Mouse (Mus musculus) ES-Bruce4 (cell line): ENCODE measurements at regions not wholly inside any gene's neighbourhood (a gene's known extent, or its start where the extent isn't known, plus 50 kb on each side); places are given as distances from the start of the nearest gene placed in this dataset.

Experiments used
- H3K27ac ChIP-seq: 2 replicates; pipeline ENCODE4 v1.5.1; 2012; ENCODE audit warnings: low read length, inconsistent platforms; ENCODE audit not compliant: insufficient read depth
- H3K27me3 ChIP-seq: 2 replicates; pipeline ENCODE4 v1.6.1; 2012; ENCODE audit warnings: mild to moderate bottlenecking, low read length, inconsistent platforms; ENCODE audit not compliant: control insufficient read depth, poor library complexity, insufficient read depth, severe bottlenecking
- H3K36me3 ChIP-seq: 2 replicates; pipeline ENCODE4 v1.6.1; 2012; ENCODE audit warnings: inconsistent platforms, mild to moderate bottlenecking, low read length, moderate library complexity; ENCODE audit not compliant: control insufficient read depth, poor library complexity, insufficient read depth, severe bottlenecking
- H3K4me1 ChIP-seq: one replicate; pipeline ENCODE4 v1.8.1; 2011; ENCODE audit warnings: low read length; ENCODE audit not compliant: control insufficient read depth, insufficient read depth
- H3K4me3 ChIP-seq: 2 replicates; pipeline ENCODE4 v1.5.1; 2011; ENCODE audit warnings: low read depth, mild to moderate bottlenecking, low read length
- H3K9ac ChIP-seq: 2 replicates; pipeline ENCODE4 v1.6.1; 2012; ENCODE audit warnings: low read depth, mild to moderate bottlenecking, inconsistent platforms; ENCODE audit not compliant: poor library complexity, severe bottlenecking
- H3K9me3 ChIP-seq: replicated peaks from 2 replicates; pipeline ENCODE4 v1.6.1; 2012; ENCODE audit warnings: mild to moderate bottlenecking, low read length, inconsistent platforms; ENCODE audit not compliant: control insufficient read depth, poor library complexity, insufficient read depth, severe bottlenecking
- CTCF ChIP-seq: IDR thresholded peaks from one replicate; pipeline ENCODE4 v1.8.1; 2011; ENCODE audit warnings: low read depth, low read length
- EP300 ChIP-seq: IDR thresholded peaks from 2 replicates; pipeline ENCODE4 v1.6.1; 2011; ENCODE audit warnings: low read depth, low read length; ENCODE audit not compliant: insufficient read depth
- POLR2A ChIP-seq: IDR thresholded peaks from one replicate; pipeline ENCODE4 v1.8.1; 2011; ENCODE audit warnings: low read length; ENCODE audit not compliant: insufficient read depth

DNA sequence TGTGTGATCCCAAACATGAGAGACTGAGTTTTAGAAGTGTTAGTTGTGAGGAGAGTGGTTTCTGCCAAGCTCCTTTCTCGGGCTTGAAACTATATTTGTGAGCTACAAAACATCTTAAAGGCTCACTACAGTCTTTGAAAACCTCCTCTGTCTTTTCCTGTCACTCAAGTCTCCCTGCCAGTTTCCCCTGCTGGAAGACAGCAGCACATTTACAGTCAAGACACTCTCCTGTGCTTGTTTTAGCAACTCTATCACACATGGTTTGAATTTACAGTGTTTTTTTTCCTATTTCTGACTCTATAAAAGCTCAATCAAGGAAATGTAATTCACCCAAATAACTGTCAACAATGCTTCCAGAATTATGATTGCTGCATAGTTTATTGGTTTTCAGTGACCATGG is 286.1 kb upstream of the Sptlc3 start:
- H3K4me1 ChIP-seq = no peaks in the 10 kb centered on the region
- TF ChIP-seq EP300 (no peak), POLR2A (no peak), CTCF (no peak)

DNA sequence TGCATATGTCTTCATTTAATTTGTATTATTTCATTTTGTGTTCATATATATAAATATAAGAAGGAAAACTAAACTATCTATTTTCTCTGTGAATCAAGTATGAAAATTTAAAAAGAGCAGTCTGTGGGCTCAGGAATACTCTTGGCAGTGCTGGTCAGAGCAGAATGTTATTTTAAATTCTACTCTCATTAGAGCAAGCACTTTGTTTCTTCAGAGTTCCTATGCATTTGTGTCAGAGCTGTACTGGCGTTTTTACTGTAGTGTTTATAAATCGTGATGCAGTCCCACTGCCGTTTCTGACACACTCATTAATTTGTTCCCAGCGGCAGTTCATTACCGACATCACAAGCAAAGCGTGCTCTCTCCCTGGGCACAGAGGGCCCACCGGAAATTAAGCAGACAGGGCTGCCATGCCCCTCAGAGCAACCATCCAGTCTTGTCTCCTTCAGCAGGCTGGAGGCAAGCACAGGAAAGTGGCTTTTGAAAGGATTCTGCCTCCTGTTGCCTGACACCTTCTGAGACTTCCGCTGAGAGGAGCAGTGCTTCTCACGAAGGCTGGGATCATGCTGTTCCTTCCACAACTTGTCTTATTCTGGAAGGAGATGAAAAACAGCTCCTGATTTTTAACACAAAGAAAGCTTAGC is 272.8 kb upstream of the Sptlc3 start:
- TF ChIP-seq EP300 (no peak), CTCF (no peak), POLR2A (no peak)
- Histone ChIP-seq H3K9ac (no peak overlapping the region), H3K27ac (no peak overlapping the region), H3K36me3 (no peaks in the 10 kb centered on the region), H3K4me3 (no peak overlapping the region), H3K4me1 (no peaks in the 10 kb centered on the region), H3K9me3 (no peaks in the 10 kb centered on the region), H3K27me3 (no peaks in the 10 kb centered on the region)

More for the DNA sequence above, 286.1 kb upstream of the Sptlc3 start:
- Histone ChIP-seq H3K27me3 (no peaks in the 10 kb centered on the region), H3K9ac (no peak overlapping the region), H3K4me3 (no peak overlapping the region), H3K9me3 (no peaks in the 10 kb centered on the region), H3K27ac (no peak overlapping the region), H3K36me3 (no peaks in the 10 kb centered on the region)

DNA sequence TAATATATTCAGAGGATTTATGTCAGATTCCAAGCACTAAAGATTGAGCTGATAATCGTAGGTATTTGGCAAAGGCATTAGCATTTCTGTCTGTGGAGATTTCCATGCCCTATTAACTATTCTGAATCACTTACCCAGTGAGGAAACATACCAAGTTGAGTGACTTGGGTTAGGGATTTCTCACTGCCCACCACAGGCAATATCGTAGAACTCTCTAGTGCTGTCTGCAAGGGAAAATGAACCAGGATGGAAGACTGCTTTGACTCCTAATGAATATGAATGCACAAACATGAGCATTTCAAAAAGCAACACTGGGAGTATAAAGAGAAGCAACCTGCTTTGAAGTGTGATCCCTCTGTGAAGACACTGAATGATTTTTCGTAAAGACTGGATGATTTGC is 263.3 kb upstream of the Sptlc3 start:
- Histone ChIP-seq H3K27me3 (no peaks in the 10 kb centered on the region), H3K36me3 (no peaks in the 10 kb centered on the region), H3K9me3 (no peaks in the 10 kb centered on the region), H3K9ac (no peak overlapping the region), H3K27ac (no peak overlapping the region), H3K4me1 (no peaks in the 10 kb centered on the region), H3K4me3 (no peak overlapping the region)
- no peak for TF ChIP-seq EP300
- TF ChIP-seq CTCF = no peak
- no peak for TF ChIP-seq POLR2A

DNA sequence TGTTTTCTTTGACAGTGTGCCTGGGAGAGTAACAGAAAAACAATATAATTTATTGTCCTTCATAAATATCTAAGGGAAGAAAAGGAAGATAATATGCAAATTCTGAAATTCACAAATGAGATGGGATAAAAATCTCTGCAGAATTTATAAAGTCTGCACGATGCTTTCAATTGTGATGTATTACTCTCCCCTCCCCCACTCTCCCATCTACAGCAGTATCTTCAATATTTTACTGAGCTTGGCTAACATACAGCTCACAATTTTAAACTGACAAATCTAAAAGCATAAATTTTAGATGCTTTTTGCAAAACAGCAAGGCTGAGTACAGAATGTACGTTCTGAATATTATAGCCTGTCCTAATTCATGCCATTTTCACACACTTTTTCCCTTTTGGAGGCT is 243.6 kb upstream of the Sptlc3 start:
- H3K27ac ChIP-seq = no peak overlapping the region
- H3K9me3 ChIP-seq = no peaks in the 10 kb centered on the region
- H3K36me3 ChIP-seq = no peaks in the 10 kb centered on the region
- no peak overlapping the region for H3K4me3 ChIP-seq
- H3K4me1 ChIP-seq = no peaks in the 10 kb centered on the region
- no peaks in the 10 kb centered on the region for H3K27me3 ChIP-seq
- H3K9ac ChIP-seq = no peak overlapping the region
- no peak for TF ChIP-seq CTCF
- no peak for TF ChIP-seq POLR2A
- TF ChIP-seq EP300 = no peak

DNA sequence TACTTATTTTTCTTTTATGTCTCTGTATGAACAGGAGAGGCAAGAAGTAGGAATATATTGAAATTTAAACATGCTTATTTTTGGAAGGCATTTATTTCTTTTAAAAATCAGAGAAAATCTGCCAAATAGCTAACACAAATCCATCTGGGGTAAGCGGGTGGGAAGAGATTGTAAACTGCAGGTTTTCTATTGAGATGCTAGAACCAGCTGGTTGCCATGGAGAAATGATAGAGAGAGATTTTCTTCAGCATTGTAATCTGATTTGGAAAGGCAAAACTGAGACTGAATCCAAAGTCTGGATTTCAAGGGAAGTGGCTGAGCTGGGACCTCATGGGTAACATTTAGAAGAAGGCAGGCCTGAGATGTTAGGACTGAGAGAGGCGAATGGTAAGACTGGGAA is 226.6 kb upstream of the Sptlc3 start:
- Histone ChIP-seq H3K9me3 (no peaks in the 10 kb centered on the region), H3K4me3 (no peak overlapping the region), H3K4me1 (no peaks in the 10 kb centered on the region), H3K36me3 (no peaks in the 10 kb centered on the region), H3K27ac (no peak overlapping the region), H3K9ac (no peak overlapping the region), H3K27me3 (no peaks in the 10 kb centered on the region)
- TF ChIP-seq EP300 (no peak), POLR2A (no peak), CTCF (no peak)

DNA sequence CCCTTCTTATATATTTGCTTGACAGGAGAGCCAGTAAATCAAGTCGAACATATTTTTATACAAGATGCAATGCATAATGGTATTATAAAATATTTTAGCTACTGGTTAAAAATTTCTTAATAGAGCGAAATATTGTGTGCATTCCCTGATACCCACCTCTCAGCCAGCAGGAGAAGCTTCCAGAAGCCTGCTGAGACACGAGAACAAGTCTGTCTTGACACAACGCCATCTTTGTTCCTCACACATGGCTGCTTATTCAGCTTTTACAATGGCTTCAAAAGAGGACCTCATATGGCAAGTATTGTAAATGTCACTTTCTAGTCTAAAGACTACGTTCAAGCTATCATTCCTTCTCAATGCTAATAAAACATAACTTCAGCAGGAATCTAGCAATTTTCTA is 217.1 kb upstream of the Sptlc3 start:
- Histone ChIP-seq H3K9me3 (no peaks in the 10 kb centered on the region), H3K27me3 (no peaks in the 10 kb centered on the region; the same call in 1 of the 2 replicates), H3K4me3 (no peak overlapping the region), H3K4me1 (no peaks in the 10 kb centered on the region), H3K27ac (no peak overlapping the region), H3K9ac (no peak overlapping the region), H3K36me3 (no peaks in the 10 kb centered on the region)
- no peak for TF ChIP-seq EP300
- no peak for TF ChIP-seq CTCF
- TF ChIP-seq POLR2A = no peak
